Mouse (Mus musculus) lung, embryonic 16.5 days (tissue): ENCODE measurements at regions not wholly inside any gene's neighbourhood (a gene's known extent, or its start where the extent isn't known, plus 50 kb on each side); places are given as distances from the start of the nearest gene placed in this dataset.

Source experiments
- ATAC-seq: fragments of 200-750 bp; cut with Nextera tagmentation; 2 replicates; pipeline ENCODE4 v1.8.0; 2017; ENCODE audit warnings: low read depth, mild to moderate bottlenecking, moderate library complexity
- H3K27ac ChIP-seq: fragments of 300-500 bp; sonication (generic); 2 replicates; pipeline ENCODE4 v1.5.1; 2014; ENCODE audit warnings: mild to moderate bottlenecking, control low read depth, low read length
- H3K27me3 ChIP-seq: fragments of 300-500 bp; sonication (generic); 2 replicates; pipeline ENCODE4 v1.6.1; 2014; ENCODE audit warnings: low read depth, low read length, mixed read lengths; ENCODE audit not compliant: control insufficient read depth, insufficient read depth
- H3K36me3 ChIP-seq: fragments of 300-500 bp; sonication (generic); 2 replicates; pipeline ENCODE4 v1.6.1; 2014; ENCODE audit warnings: low read length; ENCODE audit not compliant: control insufficient read depth, insufficient read depth
- H3K4me1 ChIP-seq: fragments of 300-500 bp; sonication (generic); replicated peaks from 2 replicates; pipeline ENCODE4 v1.6.1; 2014; ENCODE audit warnings: low read length, mixed read lengths; ENCODE audit not compliant: control insufficient read depth, insufficient read depth
- H3K4me2 ChIP-seq: fragments of 300-500 bp; sonication (generic); 2 replicates; pipeline ENCODE4 v1.6.1; 2014; ENCODE audit warnings: low read depth, low read length, control low read depth
- H3K4me3 ChIP-seq: fragments of 300-500 bp; sonication (generic); 2 replicates; pipeline ENCODE4 v1.5.1; 2014; ENCODE audit warnings: mild to moderate bottlenecking, low read length, control low read depth
- H3K9ac ChIP-seq: fragments of 300-500 bp; sonication (generic); 2 replicates; pipeline ENCODE4 v1.6.1; 2014; ENCODE audit warnings: low read length, control low read depth
- H3K9me3 ChIP-seq: fragments of 300-500 bp; sonication (generic); 2 replicates; pipeline ENCODE4 v1.6.1; 2016; ENCODE audit warnings: low read length; ENCODE audit not compliant: control insufficient read depth
- WGBS: fragments of 180-500 bp; shearing (Covaris S2); extraction: QIAGEN DNeasy Blood & Tissue Kit; methylation state at CpG from one replicate; pipeline ENCODE4 v1.1.7; 2014; 5-methylcytosine and 5-hydroxymethylcytosine counted together

- WGBS, result 77% methylated on average over 7 of the region's 7 CpGs
- no peaks in the 10 kb centered on the region for H3K27me3 ChIP-seq
- no peak overlapping the region for H3K4me2 ChIP-seq
- no peak overlapping the region for H3K4me3 ChIP-seq
- H3K4me1 ChIP-seq, result no peaks in the 10 kb centered on the region
- no peaks in the 10 kb centered on the region for H3K36me3 ChIP-seq
- ATAC-seq, result no peak
- no peak overlapping the region for H3K9ac ChIP-seq
- H3K9me3 ChIP-seq, result no peaks in the 10 kb centered on the region
- no peak overlapping the region for H3K27ac ChIP-seq
Observed at GRCm38 (mm10) chr15:42900056-42900455, 2765.9 kb downstream of the 9330182O14Rik start.

- ATAC-seq, result no peak
- Histone ChIP-seq H3K27me3 (no peaks in the 10 kb centered on the region), H3K36me3 (no peaks in the 10 kb centered on the region), H3K27ac (no peak overlapping the region), H3K4me2 (no peak overlapping the region), H3K9me3 (no peaks in the 10 kb centered on the region), H3K4me3 (no peak overlapping the region), H3K4me1 (no peaks in the 10 kb centered on the region), H3K9ac (no peak overlapping the region)
- WGBS, result 76% methylated on average over 3 of the region's 3 CpGs
Observed at GRCm38 (mm10) chr15:42901782-42902181, 2767.6 kb downstream of the 9330182O14Rik start.

- 93% methylated on average over 2 of the region's 2 CpGs for WGBS
- no peak overlapping the region for H3K4me3 ChIP-seq
- H3K4me1 ChIP-seq, result no peaks in the 10 kb centered on the region
- no peaks in the 10 kb centered on the region for H3K9me3 ChIP-seq
- H3K36me3 ChIP-seq, result no peaks in the 10 kb centered on the region
- no peak overlapping the region for H3K4me2 ChIP-seq
- H3K27me3 ChIP-seq, result no peaks in the 10 kb centered on the region
- H3K9ac ChIP-seq, result no peak overlapping the region
- no peak overlapping the region for H3K27ac ChIP-seq
- no peak for ATAC-seq
Observed at GRCm38 (mm10) chr15:42911357-42911756, 2777.2 kb downstream of the 9330182O14Rik start.

- Histone ChIP-seq H3K27ac (no peak overlapping the region), H3K4me1 (no peaks in the 10 kb centered on the region), H3K9ac (no peak overlapping the region), H3K9me3 (no peaks in the 10 kb centered on the region), H3K4me2 (no peak overlapping the region), H3K4me3 (no peak overlapping the region), H3K27me3 (no peaks in the 10 kb centered on the region), H3K36me3 (no peaks in the 10 kb centered on the region)
- 43% methylated on average over 4 of the region's 4 CpGs for WGBS
- ATAC-seq, result no peak
Observed at GRCm38 (mm10) chr15:42912880-42913279, 2778.7 kb downstream of the 9330182O14Rik start.

- H3K36me3 ChIP-seq, result no peaks in the 10 kb centered on the region
- no peaks in the 10 kb centered on the region for H3K27me3 ChIP-seq
- no peak overlapping the region for H3K27ac ChIP-seq
- H3K4me1 ChIP-seq, result no peaks in the 10 kb centered on the region
- ATAC-seq, result no peak
- H3K4me3 ChIP-seq, result no peak overlapping the region
- no peak overlapping the region for H3K9ac ChIP-seq
- H3K9me3 ChIP-seq, result no peaks in the 10 kb centered on the region
- 72% methylated on average over 2 of the region's 2 CpGs for WGBS
- no peak overlapping the region for H3K4me2 ChIP-seq
Observed at GRCm38 (mm10) chr15:42913285-42913684, 2779.1 kb downstream of the 9330182O14Rik start.

- Histone ChIP-seq H3K4me3 (no peak overlapping the region), H3K9ac (no peak overlapping the region), H3K27ac (no peak overlapping the region), H3K27me3 (no peaks in the 10 kb centered on the region), H3K4me2 (no peak overlapping the region), H3K4me1 (no peaks in the 10 kb centered on the region), H3K9me3 (no peaks in the 10 kb centered on the region), H3K36me3 (no peaks in the 10 kb centered on the region)
- 6% methylated on average over 3 of the region's 3 CpGs for WGBS
- no peak for ATAC-seq
Observed at GRCm38 (mm10) chr15:42914099-42914498, 2779.9 kb downstream of the 9330182O14Rik start.

GRCm38 (mm10) chr15:42915195-42915594 lies 2781.0 kb downstream of the 9330182O14Rik start:
- Histone ChIP-seq H3K4me2 (no peak overlapping the region), H3K4me1 (no peaks in the 10 kb centered on the region), H3K9ac (no peak overlapping the region), H3K4me3 (no peak overlapping the region), H3K9me3 (no peaks in the 10 kb centered on the region), H3K36me3 (no peaks in the 10 kb centered on the region), H3K27me3 (no peaks in the 10 kb centered on the region), H3K27ac (no peak overlapping the region)
- WGBS, result 82% methylated on average over 11 of the region's 11 CpGs
- no peak for ATAC-seq

- Histone ChIP-seq H3K36me3 (no peaks in the 10 kb centered on the region), H3K4me1 (no peaks in the 10 kb centered on the region), H3K4me3 (no peak overlapping the region), H3K9ac (no peak overlapping the region), H3K9me3 (no peaks in the 10 kb centered on the region), H3K27ac (no peak overlapping the region), H3K27me3 (no peaks in the 10 kb centered on the region), H3K4me2 (no peak overlapping the region)
- no peak for ATAC-seq
- 37% methylated on average over 3 of the region's 3 CpGs for WGBS
Observed at GRCm38 (mm10) chr15:42921618-42922017, 2787.5 kb downstream of the 9330182O14Rik start.

GRCm38 (mm10) chr15:42928331-42928730 lies 2794.2 kb downstream of the 9330182O14Rik start:
- Histone ChIP-seq H3K36me3 (no peaks in the 10 kb centered on the region), H3K4me3 (no peak overlapping the region), H3K27me3 (no peaks in the 10 kb centered on the region), H3K4me2 (no peak overlapping the region), H3K4me1 (no peaks in the 10 kb centered on the region), H3K9me3 (no peaks in the 10 kb centered on the region), H3K9ac (no peak overlapping the region), H3K27ac (no peak overlapping the region)
- no peak for ATAC-seq
- 69% methylated on average over 4 of the region's 4 CpGs for WGBS

- Histone ChIP-seq H3K9me3 (no peaks in the 10 kb centered on the region), H3K4me1 (no peaks in the 10 kb centered on the region), H3K36me3 (no peaks in the 10 kb centered on the region), H3K9ac (no peak overlapping the region), H3K27me3 (no peaks in the 10 kb centered on the region), H3K27ac (no peak overlapping the region), H3K4me2 (no peak overlapping the region), H3K4me3 (no peak overlapping the region)
- ATAC-seq, result peak; percentile 49; the same call in 1 of the 2 replicates
- WGBS, result 35% methylated on average over 1 of the region's 1 CpGs
Observed at GRCm38 (mm10) chr15:42944610-42945009, 2810.4 kb downstream of the 9330182O14Rik start.
